Mouse (Mus musculus) gastrocnemius, adult 2 months (tissue): ENCODE data around the gene Phlda3. TPM values are rescaled to one million over a fixed set of nuclear protein-coding genes. Genes with fewer than 3 reads are reported as not detected.
A peak's percentile ranks its signal among the peaks of the same experiment; 100 is the strongest.

Experiments
- DNase-seq: peaks from one replicate; pipeline ENCODE4 v3.0.0; 2022
- H3K27ac ChIP-seq: fragments of 200-600 bp; 2 replicates; pipeline ENCODE4 v1.8.1; 2022; ENCODE audit warnings: mild to moderate bottlenecking
- H3K4me3 ChIP-seq: fragments of 200-600 bp; 2 replicates; pipeline ENCODE4 v1.8.1; 2022; ENCODE audit warnings: mild to moderate bottlenecking, moderate library complexity
- CTCF ChIP-seq: fragments of 200-600 bp; IDR thresholded peaks from 2 replicates; pipeline ENCODE4 v1.8.1; 2022; ENCODE audit warnings: antibody characterized with exemption, mild to moderate bottlenecking, moderate library complexity
- intact Hi-C: fragments of 180-260 bp; cut with DNase I; formaldehyde crosslinking; loops from one replicate; pipeline ENCODE4 v1.15.1; 2025
- long read RNA-seq, 2 experiments: library from polyadenylated mRNA; stranded (forward); transcript quantifications; one replicate each; pipeline ENCODE4 v2.0.0; 2021
- total RNA-seq, 2 experiments: library from RNA; stranded (reverse); gene quantifications; 2 replicates each; pipeline ENCODE4 v1.2.3; 2021

Phlda3 gene
- 100 to 1,000 TPM in 1 of 2 experiments, 10 to 100 TPM in 1; 78.0 to 140 TPM for total RNA-seq
- long read RNA-seq, experiment 1, transcript Phlda3-201 (2 exons, 1,435 nt), result major isoform, 125 of 134 reads
- long read RNA-seq, experiment 1, partial matches to known transcripts, result 7 of 134 reads
- long read RNA-seq, experiment 1, other reads (novel, unspliced or antisense), result 2 of 134 reads
- long read RNA-seq, experiment 2, transcript Phlda3-201 (2 exons, 1,435 nt), result major isoform, 244 of 256 reads
- long read RNA-seq, experiment 2, partial matches to known transcripts, result 11 of 256 reads
- long read RNA-seq, experiment 2, other reads (novel, unspliced or antisense), result 1 of 256 reads

DNA sequence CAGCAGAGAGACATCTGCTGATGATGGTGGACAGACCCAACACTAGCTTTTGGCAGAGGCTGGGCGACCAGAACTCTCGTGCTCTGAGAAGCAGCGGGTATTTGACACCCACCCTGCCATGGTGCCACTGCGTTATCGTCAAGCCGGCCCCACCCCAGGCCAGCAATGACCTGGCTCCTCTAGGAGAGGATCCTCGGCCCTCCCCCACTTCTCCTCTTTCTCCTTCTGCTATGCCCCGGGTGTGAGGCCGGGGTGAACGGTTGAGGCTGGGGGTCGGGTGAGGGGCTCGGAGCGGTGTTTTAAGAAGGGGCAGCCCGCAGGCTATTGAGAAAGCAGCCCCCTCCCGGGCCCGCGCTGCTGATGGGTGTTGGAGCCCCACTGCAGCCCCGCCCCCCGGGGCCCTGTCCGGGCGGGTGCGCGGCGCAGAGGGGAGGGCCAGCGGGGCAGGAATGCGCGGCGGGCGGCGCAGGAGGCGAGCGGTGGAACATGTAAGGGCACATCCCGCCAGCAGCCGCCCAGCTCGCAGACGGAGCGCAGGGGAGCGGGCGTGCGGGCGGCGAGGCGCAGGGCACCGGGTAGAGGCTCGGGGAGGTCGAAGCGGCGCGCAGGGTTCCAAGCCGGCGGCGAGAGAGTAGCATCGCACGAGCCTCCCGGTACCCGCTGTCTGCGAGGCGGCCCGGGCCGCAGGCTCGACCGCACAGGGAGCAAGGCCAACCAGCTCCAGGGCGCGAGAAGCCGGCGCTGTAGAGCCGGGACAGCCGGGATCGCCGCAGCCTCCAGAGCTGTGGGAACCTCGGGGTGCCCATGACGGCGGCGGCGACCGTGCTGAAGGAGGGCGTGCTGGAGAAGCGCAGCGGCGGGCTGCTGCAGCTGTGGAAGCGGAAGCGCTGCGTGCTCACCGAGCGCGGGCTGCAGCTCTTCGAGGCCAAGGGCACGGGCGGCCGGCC is at the start of gene Phlda3:
TSS of gene Phlda3 (plus strand) at position 475 of the 947 bp plus-strand sequence.
- Histone ChIP-seq H3K27ac (peak within 1 kb of the TSS; percentile 97), H3K4me3 (peak within 1 kb of the TSS; percentile 96)
- TF ChIP-seq CTCF, result no peak
- intact Hi-C loops, result no loop called here
- peak; percentile 94 for DNase-seq

GRCm38 (mm10) chr1:135719486-135719885 is 46.4 kb upstream of the Phlda3 start:
- Histone ChIP-seq H3K4me3 (peak overlapping the region; percentile 23; the same call in 1 of the 2 replicates), H3K27ac (peak overlapping the region; percentile 68)
- DNase-seq, result peak; percentile 67
- intact Hi-C loops, result loop anchor here (1.0 kb wide), 2 partner anchors 34 to 62 kb away; no protein-coding TSS in a partner anchor
- peak; percentile 92; the same call in 1 of the 2 replicates for TF ChIP-seq CTCF

DNA sequence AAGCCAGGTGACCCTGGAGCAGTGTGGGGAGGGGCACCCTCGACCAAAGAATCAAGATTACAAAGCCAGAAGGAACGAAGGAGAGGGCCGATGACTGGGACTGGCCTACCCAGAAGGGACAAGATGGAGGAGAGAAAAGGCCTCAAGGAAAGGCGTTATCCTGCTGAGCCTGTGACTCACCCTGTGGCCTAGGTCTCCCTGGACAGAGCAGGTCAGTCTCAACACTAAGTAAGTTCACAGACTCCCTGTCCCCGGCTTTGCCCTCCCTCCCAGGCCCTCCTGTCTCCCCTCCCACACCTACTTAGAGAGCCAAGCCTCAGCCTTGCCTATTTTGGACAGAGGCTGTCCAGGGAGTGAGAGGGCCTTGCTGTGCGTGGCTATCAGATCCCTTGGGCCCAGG is 45.9 kb upstream of the Phlda3 start, which contains the start of gene Csrp1:
TSS of gene Csrp1 (plus strand) at position 79 of the 400 bp plus-strand sequence.
- peak within 1 kb of the TSS; percentile 23; the same call in 1 of the 2 replicates for H3K4me3 ChIP-seq
- peak within 1 kb of the TSS; percentile 68 for H3K27ac ChIP-seq
- intact Hi-C loops, result loop anchor here (1.0 kb wide), 2 partner anchors 33 to 61 kb away; no protein-coding TSS in a partner anchor
- TF ChIP-seq CTCF, result no peak
- DNase-seq, result no peak

DNA sequence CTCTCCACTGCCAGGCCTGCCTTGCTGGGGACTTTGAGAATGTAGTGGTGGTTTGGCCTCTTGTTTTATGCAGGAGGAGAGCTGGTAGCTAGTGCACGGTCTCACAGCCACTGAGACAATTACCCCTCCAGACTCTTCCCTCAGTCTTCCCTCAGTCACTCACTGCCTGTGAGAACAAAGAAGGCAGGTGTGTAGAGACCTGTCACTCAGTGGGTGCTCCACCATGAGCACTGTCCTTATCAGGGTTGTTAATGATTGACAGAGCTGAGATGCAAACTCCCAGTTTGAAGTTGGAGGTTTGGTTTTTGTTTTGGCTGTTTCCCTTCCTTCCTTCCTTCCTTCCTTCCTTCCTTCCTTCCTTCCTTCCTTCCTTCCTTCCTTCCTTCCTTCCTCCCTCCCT is 42.9 kb upstream of the Phlda3 start:
- no peak overlapping the region for H3K27ac ChIP-seq
- no peak for TF ChIP-seq CTCF
- DNase-seq, result no peak
- no peak overlapping the region for H3K4me3 ChIP-seq
- intact Hi-C loops, result no loop called here

GRCm38 (mm10) chr1:135724134-135724533 is 41.8 kb upstream of the Phlda3 start:
- no peak for TF ChIP-seq CTCF
- Histone ChIP-seq H3K27ac (no peak overlapping the region), H3K4me3 (no peak overlapping the region)
- no peak for DNase-seq
- intact Hi-C loops, result no loop called here

- DNase-seq, result no peak
- H3K4me3 ChIP-seq, result no peak overlapping the region
- TF ChIP-seq CTCF, result no peak
- intact Hi-C loops, result no loop called here
- peak overlapping the region; percentile 41; the same call in 1 of the 2 replicates for H3K27ac ChIP-seq
Measured at GRCm38 (mm10) chr1:135725324-135725723, 40.6 kb upstream of the Phlda3 start.

- DNase-seq, result no peak
- Histone ChIP-seq H3K27ac (peak overlapping the region; percentile 41), H3K4me3 (no peak overlapping the region)
- TF ChIP-seq CTCF, result no peak
- intact Hi-C loops, result no loop called here
Measured at GRCm38 (mm10) chr1:135725936-135726335, 40.0 kb upstream of the Phlda3 start.

DNA sequence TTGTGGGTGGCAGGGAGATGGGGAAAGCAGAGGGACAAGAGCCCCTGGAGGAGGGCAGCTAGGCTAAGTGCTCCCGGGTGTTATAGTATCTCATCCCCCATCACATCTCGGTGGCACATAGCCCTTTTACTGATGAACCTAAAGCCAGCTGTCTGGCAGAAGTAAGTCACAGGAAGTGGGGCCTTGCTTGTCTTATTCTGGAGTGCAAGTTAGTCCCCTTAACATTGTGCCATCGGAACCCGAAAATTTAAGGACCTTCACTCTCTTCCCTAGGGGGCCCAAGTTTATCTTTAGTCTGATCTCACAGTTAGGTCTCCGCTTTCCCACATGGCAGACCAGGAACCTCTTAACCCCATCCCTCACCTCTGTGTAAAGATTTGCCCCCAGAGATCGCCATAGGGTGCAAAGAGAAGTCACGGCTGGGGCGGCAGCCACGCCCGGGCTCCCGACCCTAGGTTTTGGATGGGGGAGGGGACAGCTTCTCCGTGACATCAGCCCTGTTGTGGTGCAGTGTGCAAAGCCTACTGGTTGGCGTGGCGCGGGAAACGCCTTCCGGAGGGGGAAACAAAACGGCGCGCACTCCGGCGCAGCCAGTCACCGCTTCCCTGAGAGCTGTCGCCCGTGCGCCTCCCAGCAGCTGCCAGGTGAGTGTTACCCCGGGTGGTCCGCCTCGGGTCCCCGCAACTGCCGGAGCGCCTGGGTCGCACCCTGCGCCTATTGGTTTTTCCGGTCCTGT is 37.1 kb upstream of the Phlda3 start:
- Histone ChIP-seq H3K4me3 (peak overlapping the region; percentile 85), H3K27ac (peak overlapping the region; percentile 91)
- peak; percentile 91 for DNase-seq
- intact Hi-C loops, result no loop called here
- TF ChIP-seq CTCF, result no peak

- Histone ChIP-seq H3K4me3 (peak overlapping the region; percentile 85), H3K27ac (peak overlapping the region; percentile 91)
- DNase-seq, result no peak
- intact Hi-C loops, result no loop called here
- TF ChIP-seq CTCF, result no peak
Measured at GRCm38 (mm10) chr1:135729367-135729713, 36.6 kb upstream of the Phlda3 start.

- H3K27ac ChIP-seq, result peak overlapping the region; percentile 91
- H3K4me3 ChIP-seq, result peak overlapping the region; percentile 85
- no peak for DNase-seq
- no peak for TF ChIP-seq CTCF
- intact Hi-C loops, result no loop called here
Measured at GRCm38 (mm10) chr1:135729821-135730220, 36.1 kb upstream of the Phlda3 start.

DNA sequence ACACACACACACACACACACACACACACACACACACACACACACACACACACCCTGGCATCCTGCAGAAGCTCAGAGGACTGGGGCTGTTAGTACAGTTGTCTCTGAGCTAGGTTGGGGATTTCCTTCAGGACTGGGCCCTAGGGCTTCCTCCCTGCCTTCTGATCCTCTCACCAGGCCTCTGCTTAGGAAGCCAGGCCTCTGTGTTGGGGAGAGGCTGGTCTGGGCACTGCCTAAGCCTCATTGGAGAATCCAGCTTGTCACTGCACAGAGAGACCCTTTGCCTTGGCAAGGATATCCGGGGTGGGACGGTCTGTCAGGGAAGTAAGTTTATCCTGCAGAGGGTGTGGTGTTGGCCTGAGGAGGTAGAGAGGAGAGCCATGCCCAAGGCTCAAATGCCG is 35.6 kb upstream of the Phlda3 start:
- intact Hi-C loops, result no loop called here
- no peak for DNase-seq
- TF ChIP-seq CTCF, result no peak
- H3K4me3 ChIP-seq, result peak overlapping the region; percentile 85
- H3K27ac ChIP-seq, result peak overlapping the region; percentile 91

- Histone ChIP-seq H3K27ac (peak overlapping the region; percentile 91), H3K4me3 (peak overlapping the region; percentile 85)
- intact Hi-C loops, result no loop called here
- no peak for TF ChIP-seq CTCF
- no peak for DNase-seq
Measured at GRCm38 (mm10) chr1:135731393-135731792, 34.5 kb upstream of the Phlda3 start.
